Mouse (Mus musculus) heart, adult 2 months (tissue): ENCODE results near the gene Acadsb. TPM values are rescaled to one million over a fixed set of nuclear protein-coding genes. Genes with fewer than 3 reads are reported as not detected.
A peak's percentile ranks its signal among the peaks of the same experiment; 100 is the strongest.
"Not testable (repeated sequence)": the region's sequence is repeated elsewhere in the genome, so short reads cannot be mapped to it uniquely, and the experiment has no call there.

Experiments used
- DNase-seq, 2 experiments: peaks; one replicate each; pipeline ENCODE4 v3.0.0; 2021
- H3K27ac ChIP-seq: fragments of 200-600 bp; 2 replicates; pipeline ENCODE4 v1.8.1; 2022
- H3K27me3 ChIP-seq: fragments of 200-500 bp; 2 replicates; pipeline ENCODE4 v1.6.1; 2012; ENCODE audit warnings: mild to moderate bottlenecking, low read length, inconsistent platforms, mixed read lengths; ENCODE audit not compliant: control insufficient read depth, insufficient read depth
- H3K36me3 ChIP-seq: fragments of 200-500 bp; 2 replicates; pipeline ENCODE4 v1.6.1; 2012; ENCODE audit warnings: low read length, inconsistent platforms; ENCODE audit not compliant: control insufficient read depth, insufficient read depth
- H3K4me1 ChIP-seq: fragments of 200-500 bp; 2 replicates; pipeline ENCODE4 v1.6.1; 2011; ENCODE audit warnings: low read length; ENCODE audit not compliant: control insufficient read depth, insufficient read depth
- H3K4me3 ChIP-seq: fragments of 200-600 bp; 2 replicates; pipeline ENCODE4 v1.8.1; 2022
- H3K79me2 ChIP-seq: fragments of 200-500 bp; replicated peaks from 2 replicates; pipeline ENCODE4 v1.6.1; 2012; ENCODE audit warnings: mild to moderate bottlenecking, inconsistent platforms, low read length, moderate library complexity, mixed read lengths; ENCODE audit not compliant: control insufficient read depth, insufficient read depth
- H3K9ac ChIP-seq: fragments of 200-500 bp; 2 replicates; pipeline ENCODE4 v1.6.1; 2012; ENCODE audit warnings: low read depth, mild to moderate bottlenecking, control low read depth, inconsistent platforms, low read length, mixed read lengths
- CTCF ChIP-seq: fragments of 200-600 bp; IDR thresholded peaks from 2 replicates; pipeline ENCODE4 v1.8.1; 2022; ENCODE audit warnings: antibody characterized with exemption, mild to moderate bottlenecking, moderate library complexity
- EP300 ChIP-seq: fragments of 200-500 bp; IDR thresholded peaks from 2 replicates; pipeline ENCODE4 v1.6.1; 2011; ENCODE audit warnings: low read depth, low read length, control low read depth; ENCODE audit not compliant: insufficient read depth
- POLR2A ChIP-seq: fragments of 200-500 bp; IDR thresholded peaks from 2 replicates; pipeline ENCODE4 v1.6.1; 2011; ENCODE audit warnings: mild to moderate bottlenecking, low read depth, low read length, control low read depth; ENCODE audit not compliant: insufficient read depth
- WGBS: fragments of 180-500 bp; shearing (Covaris S2); methylation state at CpG from one replicate; pipeline ENCODE4 v1.1.7; 2018; 5-methylcytosine and 5-hydroxymethylcytosine counted together
- intact Hi-C: fragments of 180-260 bp; cut with DNase I; formaldehyde crosslinking; loops from one replicate; pipeline ENCODE4 v1.15.1; 2025
- polyA plus RNA-seq: library from polyadenylated mRNA; depleted of rRNA; stranded (reverse); fragments of >200 nt; gene quantifications from 2 replicates; pipeline ENCODE4 v1.2.3, GENCODE M21; 2012
- total RNA-seq, 2 experiments: library from RNA; stranded (reverse); gene quantifications; 2 replicates each; pipeline ENCODE4 v1.2.3; 2021

The Acadsb gene
- total and polyA plus RNA-seq, 3 experiments, result 22.7 to 264 (median 233) TPM

GRCm38 (mm10) chr7:131371470-131371860, 38.9 kb upstream of the Acadsb start:
- Histone ChIP-seq H3K9ac (peak overlapping the region; percentile 91), H3K27ac (peak overlapping the region; percentile 96), H3K4me3 (peak overlapping the region; percentile 63), H3K4me1 (peaks cover 5% of the 10 kb centered on the region), H3K79me2 (no peaks in the 10 kb centered on the region), H3K36me3 (peaks cover 4% of the 10 kb centered on the region), H3K27me3 (no peaks in the 10 kb centered on the region)
- DNase-seq, result no peak
- WGBS, result 2% methylated on average over 9 of the region's 9 CpGs
- TF ChIP-seq EP300 (no peak), CTCF (no peak), POLR2A (no peak)
- intact Hi-C loops, result loop anchor here (5.0 kb wide), 1 partner anchor 511 kb away; no protein-coding TSS in a partner anchor

- intact Hi-C loops, result loop anchor here (5.0 kb wide), 1 partner anchor 510 kb away; no protein-coding TSS in a partner anchor
- no peak overlapping the region; the same call in 1 of the 2 replicates for H3K27ac ChIP-seq
- H3K79me2 ChIP-seq, result no peaks in the 10 kb centered on the region
- WGBS, result 72% methylated on average over 9 of the region's 9 CpGs
- peaks cover 4% of the 10 kb centered on the region for H3K36me3 ChIP-seq
- no peak overlapping the region for H3K9ac ChIP-seq
- peak overlapping the region; percentile 63 for H3K4me3 ChIP-seq
- no peaks in the 10 kb centered on the region for H3K27me3 ChIP-seq
- TF ChIP-seq CTCF, result 0 out of 2 replicates have a peak, but pooled peaks have one; percentile 9
- no peak for TF ChIP-seq POLR2A
- peaks cover 5% of the 10 kb centered on the region for H3K4me1 ChIP-seq
- DNase-seq, result no peak
Measured at GRCm38 (mm10) chr7:131371880-131372651, 38.3 kb upstream of the Acadsb start.

GRCm38 (mm10) chr7:131391761-131392160, 18.6 kb upstream of the Acadsb start:
- DNase-seq, H3K27me3 ChIP-seq, intact Hi-C loops, H3K36me3 ChIP-seq, H3K4me3 ChIP-seq, H3K27ac ChIP-seq, H3K79me2 ChIP-seq, H3K4me1 ChIP-seq, H3K9ac ChIP-seq: not testable (repeated sequence)
- 84% methylated on average over 7 of the region's 7 CpGs for WGBS

GRCm38 (mm10) chr7:131409321-131409987, 947 bp upstream of the Acadsb start:
- no peaks in the 10 kb centered on the region for H3K27me3 ChIP-seq
- DNase-seq, result peak in 1 of 2 experiments; percentile 15

GRCm38 (mm10) chr7:131409988-131410385, 414 bp upstream of the Acadsb start:
- intact Hi-C loops, result loop anchor here (1.0 to 5.0 kb wide), 3 partner anchors 48 to 152 kb away; partner anchors contain the start of genes 2310057M21Rik, Bub3 and Hmx3

More at GRCm38 (mm10) chr7:131409321-131409987, 947 bp upstream of the Acadsb start:
- peaks cover 9% of the 10 kb centered on the region for H3K79me2 ChIP-seq
- TF ChIP-seq EP300 (no peak), CTCF (no peak), POLR2A (no peak)
- H3K27ac ChIP-seq, result peak overlapping the region; percentile 90
- peaks cover 6% of the 10 kb centered on the region for H3K36me3 ChIP-seq
- peaks cover 6% of the 10 kb centered on the region for H3K4me1 ChIP-seq
- WGBS, result 6% methylated on average over 16 of the region's 16 CpGs
- intact Hi-C loops, result no loop called here
- peak overlapping the region; percentile 81 for H3K9ac ChIP-seq
- peak overlapping the region; percentile 95 for H3K4me3 ChIP-seq

More at GRCm38 (mm10) chr7:131409988-131410385, 414 bp upstream of the Acadsb start:
- TF ChIP-seq EP300 (no peak), POLR2A (no peak), CTCF (no peak)
- Histone ChIP-seq H3K4me3 (peak overlapping the region; percentile 95), H3K27me3 (no peaks in the 10 kb centered on the region), H3K36me3 (peaks cover 6% of the 10 kb centered on the region), H3K9ac (peak overlapping the region; percentile 81), H3K4me1 (peaks cover 4% of the 10 kb centered on the region), H3K79me2 (peaks cover 7% of the 10 kb centered on the region), H3K27ac (peak overlapping the region; percentile 90)
- DNase-seq, result no peak
- under 1% methylated on average over 38 of the region's 38 CpGs for WGBS
